Mouse (Mus musculus) forebrain, postnatal 0 days (tissue): ENCODE measurements at regions not wholly inside any gene's neighbourhood (a gene's known extent, or its start where the extent isn't known, plus 50 kb on each side); places are given as distances from the start of the nearest gene placed in this dataset.
"Not testable (repeated sequence)": the region's sequence is repeated elsewhere in the genome, so short reads cannot be mapped to it uniquely, and the experiment has no call there.

Experiments
- ATAC-seq: fragments of 200-750 bp; cut with Nextera tagmentation; 2 replicates; pipeline ENCODE4 v1.8.0; 2017; ENCODE audit warnings: mild to moderate bottlenecking, moderate library complexity
- DNase-seq: peaks from one replicate; pipeline ENCODE4 v3.0.0-alpha.2; 2015
- H3K27ac ChIP-seq: fragments of 300-500 bp; sonication (generic); 2 replicates; pipeline ENCODE4 v1.5.1; 2014; ENCODE audit warnings: low read depth, mild to moderate bottlenecking, antibody characterized with exemption, low read length, moderate library complexity, mixed read lengths
- H3K27me3 ChIP-seq: fragments of 300-500 bp; sonication (generic); 2 replicates; pipeline ENCODE4 v1.6.1; 2014; ENCODE audit warnings: mild to moderate bottlenecking, low read length, mixed read lengths; ENCODE audit not compliant: insufficient read depth
- H3K36me3 ChIP-seq: fragments of 300-500 bp; sonication (generic); 2 replicates; pipeline ENCODE4 v1.6.1; 2014; ENCODE audit warnings: mild to moderate bottlenecking, moderate library complexity; ENCODE audit not compliant: insufficient read depth
- H3K4me1 ChIP-seq: fragments of 300-500 bp; sonication (generic); 2 replicates; pipeline ENCODE4 v1.6.1; 2014; ENCODE audit warnings: antibody characterized with exemption; ENCODE audit not compliant: insufficient read depth
- H3K4me2 ChIP-seq: fragments of 300-500 bp; sonication (generic); 2 replicates; pipeline ENCODE4 v1.6.1; 2014; ENCODE audit warnings: low read depth, mild to moderate bottlenecking, moderate library complexity
- H3K4me3 ChIP-seq: fragments of 300-500 bp; sonication (generic); 2 replicates; pipeline ENCODE4 v1.5.1; 2014; ENCODE audit warnings: low read depth, low read length, mixed read lengths
- H3K9ac ChIP-seq: fragments of 300-500 bp; sonication (generic); 2 replicates; pipeline ENCODE4 v1.6.1; 2014; ENCODE audit warnings: mild to moderate bottlenecking
- H3K9me3 ChIP-seq: fragments of 300-500 bp; sonication (generic); 2 replicates; pipeline ENCODE4 v1.6.1; 2016; ENCODE audit warnings: low read length
- CTCF ChIP-seq: sonication (generic); IDR thresholded peaks from 2 replicates; pipeline ENCODE4 v1.5.1; 2016; ENCODE audit warnings: antibody characterized with exemption, control low read depth, low read depth
- WGBS: fragments of 180-500 bp; shearing (Covaris S2); extraction: QIAGEN DNeasy Blood & Tissue Kit; methylation state at CpG from one replicate; pipeline ENCODE4 v1.1.7; 2014; 5-methylcytosine and 5-hydroxymethylcytosine counted together

GRCm38 (mm10) chr17:81261957-81262356 lies 179.6 kb upstream of the Gm11096 start:
- no peak for TF ChIP-seq CTCF
- no peaks in the 10 kb centered on the region for H3K36me3 ChIP-seq
- no peak for ATAC-seq
- no peak overlapping the region for H3K9ac ChIP-seq
- no peak for DNase-seq
- H3K4me1 ChIP-seq, result no peaks in the 10 kb centered on the region
- no peak overlapping the region for H3K4me3 ChIP-seq
- no peaks in the 10 kb centered on the region for H3K9me3 ChIP-seq
- WGBS, result 89% methylated on average over 1 of the region's 1 CpGs
- no peaks in the 10 kb centered on the region for H3K27me3 ChIP-seq
- H3K27ac ChIP-seq, result no peak overlapping the region
- no peak overlapping the region for H3K4me2 ChIP-seq

- Histone ChIP-seq H3K27ac (no peak overlapping the region), H3K9me3 (no peaks in the 10 kb centered on the region), H3K27me3 (no peaks in the 10 kb centered on the region), H3K4me3 (no peak overlapping the region), H3K4me1 (no peaks in the 10 kb centered on the region), H3K36me3 (no peaks in the 10 kb centered on the region), H3K9ac (no peak overlapping the region), H3K4me2 (no peak overlapping the region)
- 64% methylated on average over 1 of the region's 1 CpGs for WGBS
- no peak; the same call in 1 of the 2 replicates for ATAC-seq
- no peak for TF ChIP-seq CTCF
- DNase-seq, result peak; percentile 22
Measured at GRCm38 (mm10) chr17:81260036-81260435, 181.5 kb upstream of the Gm11096 start.

GRCm38 (mm10) chr17:81256106-81256505 lies 185.5 kb upstream of the Gm11096 start:
- WGBS, result 44% methylated on average over 3 of the region's 3 CpGs
- no peaks in the 10 kb centered on the region for H3K4me1 ChIP-seq
- ATAC-seq (no peak), DNase-seq (no peak)
- no peak overlapping the region for H3K9ac ChIP-seq
- no peak for TF ChIP-seq CTCF
- no peaks in the 10 kb centered on the region for H3K27me3 ChIP-seq
- H3K9me3 ChIP-seq, result no peaks in the 10 kb centered on the region
- no peak overlapping the region for H3K27ac ChIP-seq
- no peak overlapping the region for H3K4me3 ChIP-seq
- no peaks in the 10 kb centered on the region for H3K36me3 ChIP-seq
- H3K4me2 ChIP-seq, result no peak overlapping the region

GRCm38 (mm10) chr17:81250748-81251147 lies 185.9 kb upstream of the Thumpd2 start:
- DNase-seq, result peak; percentile 48
- no peak overlapping the region for H3K9ac ChIP-seq
- no peak overlapping the region for H3K27ac ChIP-seq
- no peaks in the 10 kb centered on the region for H3K36me3 ChIP-seq
- 55% methylated on average over 3 of the region's 3 CpGs for WGBS
- peak; percentile 42; the same call in 1 of the 2 replicates for ATAC-seq
- no peaks in the 10 kb centered on the region for H3K27me3 ChIP-seq
- no peak for TF ChIP-seq CTCF
- no peaks in the 10 kb centered on the region for H3K9me3 ChIP-seq
- no peaks in the 10 kb centered on the region for H3K4me1 ChIP-seq
- H3K4me2 ChIP-seq, result no peak overlapping the region
- H3K4me3 ChIP-seq, result no peak overlapping the region

DNA sequence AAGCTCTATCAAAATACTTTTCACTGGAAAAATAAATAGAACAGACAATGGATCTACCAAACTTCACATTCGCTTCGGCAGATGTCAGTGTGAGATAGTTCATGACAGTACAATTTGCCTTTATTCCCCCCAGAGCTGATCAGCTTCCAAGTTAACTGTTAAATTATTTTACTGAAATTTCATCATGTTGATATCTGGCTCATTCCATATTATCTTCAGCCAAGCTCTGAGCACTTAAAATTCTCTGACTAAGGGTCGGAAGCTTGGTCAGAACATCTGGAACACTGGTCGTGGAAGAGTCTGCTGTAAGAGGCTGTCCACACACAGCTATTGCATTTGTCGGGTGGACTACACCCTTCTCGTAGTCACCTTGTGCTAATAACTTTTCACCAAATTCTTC lies 181.3 kb upstream of the Thumpd2 start:
- H3K4me1 ChIP-seq, result no peaks in the 10 kb centered on the region
- no peak for TF ChIP-seq CTCF
- no peak overlapping the region for H3K27ac ChIP-seq
- DNase-seq, result no peak
- WGBS, result 93% methylated on average over 6 of the region's 6 CpGs
- H3K4me2 ChIP-seq, result no peak overlapping the region
- H3K9ac ChIP-seq, result no peak overlapping the region
- H3K4me3 ChIP-seq, result no peak overlapping the region
- H3K27me3 ChIP-seq, result no peaks in the 10 kb centered on the region
- H3K36me3 ChIP-seq, result no peaks in the 10 kb centered on the region
- no peak for ATAC-seq
- H3K9me3 ChIP-seq, result no peaks in the 10 kb centered on the region

DNA sequence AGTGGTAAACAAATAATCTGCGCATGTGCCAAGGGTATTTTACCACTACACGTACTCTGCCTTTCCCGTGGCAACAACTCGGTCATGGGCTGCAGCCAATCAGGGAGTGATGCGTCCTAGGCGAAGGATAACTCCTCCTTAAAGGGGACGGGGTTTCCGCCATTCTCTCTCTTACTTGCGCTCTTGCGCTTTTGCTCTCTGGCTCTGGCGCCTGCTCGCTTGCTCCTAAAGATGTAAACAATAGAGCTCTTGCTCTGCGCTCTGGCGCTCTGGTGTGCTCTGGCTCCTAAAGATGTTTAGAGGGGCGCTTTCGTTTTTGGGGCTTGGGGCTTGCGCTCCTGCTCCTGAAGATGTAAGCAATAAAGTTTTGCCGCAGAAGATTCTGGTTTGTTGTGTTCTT lies 166.9 kb upstream of the Thumpd2 start:
- not testable (repeated sequence) for H3K27ac ChIP-seq, H3K4me2 ChIP-seq, H3K36me3 ChIP-seq, H3K4me3 ChIP-seq, ATAC-seq, DNase-seq, H3K4me1 ChIP-seq, H3K27me3 ChIP-seq, H3K9me3 ChIP-seq, H3K9ac ChIP-seq
- WGBS, result 100% methylated on average over 10 of the region's 18 CpGs

DNA sequence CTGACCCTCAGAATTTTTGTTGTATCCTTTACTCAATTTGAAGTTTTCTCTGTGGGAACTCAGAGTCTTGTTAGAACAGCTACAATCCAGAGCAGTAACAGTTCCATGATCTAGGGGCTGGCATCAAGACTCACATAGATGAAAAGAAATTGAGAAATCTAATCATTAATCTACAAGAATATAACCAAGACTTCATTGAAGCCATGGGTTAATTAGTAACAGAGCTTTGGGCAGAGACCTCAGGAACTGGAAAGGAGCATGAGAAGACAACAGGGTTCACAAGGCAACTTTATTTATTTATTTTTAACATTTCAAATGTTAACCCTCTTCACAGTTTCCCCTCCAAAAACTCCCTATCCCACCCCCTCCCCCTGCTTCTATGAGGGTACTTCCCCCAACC lies 160.4 kb upstream of the Thumpd2 start:
- Histone ChIP-seq H3K36me3 (no peaks in the 10 kb centered on the region), H3K27ac (no peak overlapping the region), H3K4me3 (no peak overlapping the region), H3K27me3 (no peaks in the 10 kb centered on the region), H3K4me2 (no peak overlapping the region), H3K9me3 (no peaks in the 10 kb centered on the region), H3K4me1 (no peaks in the 10 kb centered on the region), H3K9ac (no peak overlapping the region)
- DNase-seq (no peak), ATAC-seq (no peak)
- TF ChIP-seq CTCF, result no peak

DNA sequence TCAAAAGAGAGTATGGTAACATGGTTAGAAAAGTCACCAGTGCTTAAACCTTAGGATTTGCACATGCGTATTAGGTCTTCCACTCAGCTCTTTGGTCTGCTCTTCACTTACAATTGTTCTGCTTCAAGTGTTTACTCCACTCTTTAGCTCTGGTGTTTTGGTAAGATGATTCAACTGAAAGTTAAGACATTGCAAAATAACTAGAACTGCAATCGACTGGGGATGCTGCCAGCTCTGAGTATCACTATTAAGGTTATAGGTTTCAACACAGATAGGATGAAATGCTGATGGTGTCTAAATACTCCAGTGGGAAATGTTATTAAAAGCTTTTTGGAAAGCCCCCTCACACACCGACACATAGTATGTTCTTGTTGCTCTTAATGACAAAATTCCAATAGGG lies 156.6 kb upstream of the Thumpd2 start:
- TF ChIP-seq CTCF, result no peak
- Histone ChIP-seq H3K4me1 (no peaks in the 10 kb centered on the region), H3K4me2 (no peak overlapping the region), H3K4me3 (no peak overlapping the region), H3K9me3 (no peaks in the 10 kb centered on the region), H3K9ac (no peak overlapping the region), H3K27ac (no peak overlapping the region), H3K27me3 (no peaks in the 10 kb centered on the region), H3K36me3 (no peaks in the 10 kb centered on the region)
- DNase-seq, result no peak
- WGBS, result 93% methylated on average over 3 of the region's 3 CpGs
- no peak for ATAC-seq
